Mouse (Mus musculus) limb, embryonic 12.5 days (tissue): Measurements from ENCODE around the gene Themis3. TPM values are rescaled to one million over a fixed set of nuclear protein-coding genes. Genes with fewer than 3 reads are reported as not detected.

ENCODE experiments used
- ATAC-seq: fragments of 200-750 bp; cut with Nextera tagmentation; 2 replicates; pipeline ENCODE4 v1.8.0; 2017; ENCODE audit warnings: low read depth, moderate TSS enrichment; ENCODE audit not compliant: insufficient number of reproducible peaks, insufficient read depth, low FRiP score, low TSS enrichment
- H3K27ac ChIP-seq: fragments of 300-500 bp; sonication (generic); 2 replicates; pipeline ENCODE4 v1.5.1; 2016; ENCODE audit warnings: mild to moderate bottlenecking, moderate library complexity
- H3K27me3 ChIP-seq: fragments of 300-500 bp; sonication (generic); 2 replicates; pipeline ENCODE4 v1.6.1; 2016; ENCODE audit warnings: mild to moderate bottlenecking, moderate library complexity
- H3K36me3 ChIP-seq: fragments of 300-500 bp; sonication (generic); 2 replicates; pipeline ENCODE4 v1.6.1; 2016; ENCODE audit warnings: mild to moderate bottlenecking, moderate library complexity
- H3K4me1 ChIP-seq: fragments of 300-500 bp; sonication (generic); replicated peaks from 2 replicates; pipeline ENCODE4 v1.6.1; 2016
- H3K4me2 ChIP-seq: fragments of 300-500 bp; sonication (generic); 2 replicates; pipeline ENCODE4 v1.6.1; 2016; ENCODE audit warnings: mild to moderate bottlenecking, moderate library complexity
- H3K4me3 ChIP-seq: fragments of 300-500 bp; sonication (generic); replicated peaks from 2 replicates; pipeline ENCODE4 v1.5.1; 2016; ENCODE audit warnings: mild to moderate bottlenecking
- H3K9ac ChIP-seq: fragments of 300-500 bp; sonication (generic); replicated peaks from 2 replicates; pipeline ENCODE4 v1.6.1; 2016; ENCODE audit warnings: mild to moderate bottlenecking, moderate library complexity
- H3K9me3 ChIP-seq: fragments of 300-500 bp; sonication (generic); 2 replicates; pipeline ENCODE4 v1.6.1; 2016; ENCODE audit warnings: mild to moderate bottlenecking, moderate library complexity
- WGBS: fragments of 180-500 bp; shearing (Covaris S2); methylation state at CpG from one replicate; pipeline ENCODE4 v1.1.7; 2016; 5-methylcytosine and 5-hydroxymethylcytosine counted together
- polyA plus RNA-seq: library from polyadenylated mRNA; unstranded; fragments of >200 nt; fragmentation: Nextera tagmentation; extraction: Ambion mirVana; gene quantifications from 2 replicates; pipeline ENCODE4 v1.2.1, GENCODE M21; 2016

The Themis3 gene
- polyA plus RNA-seq, 1 experiment from 2014 or later = not detected

DNA sequence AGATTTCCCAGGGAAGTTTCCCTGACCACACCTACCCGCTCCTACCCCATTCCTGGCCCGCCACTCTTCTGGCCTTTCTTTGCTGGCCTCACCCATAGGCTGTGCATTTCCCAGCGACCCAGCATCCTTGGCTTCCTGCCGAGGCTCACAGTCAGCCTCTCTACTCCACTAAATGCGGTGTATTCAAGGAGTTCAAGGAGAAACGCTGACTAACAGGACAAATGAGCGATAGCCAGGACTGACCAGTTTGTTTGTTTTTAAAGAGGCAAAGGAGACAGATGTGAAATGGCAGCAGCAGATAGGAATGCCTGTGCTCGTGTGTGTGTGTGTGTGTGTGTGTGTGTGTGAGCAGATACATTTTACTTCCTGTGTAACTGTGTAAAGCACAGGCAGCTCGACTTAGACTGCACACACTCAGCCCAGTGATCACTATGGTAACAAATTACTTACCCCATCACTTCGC is 84.2 kb downstream of the Themis3 start:
- H3K27ac ChIP-seq = no peak overlapping the region
- no peaks in the 10 kb centered on the region for H3K27me3 ChIP-seq
- ATAC-seq = no peak
- H3K9me3 ChIP-seq = no peaks in the 10 kb centered on the region
- no peak overlapping the region for H3K9ac ChIP-seq
- no peak overlapping the region for H3K4me2 ChIP-seq
- H3K4me3 ChIP-seq = no peak overlapping the region
- peaks cover 8% of the 10 kb centered on the region for H3K4me1 ChIP-seq
- WGBS = 55% methylated on average over 10 of the region's 10 CpGs
- peaks cover 43% of the 10 kb centered on the region for H3K36me3 ChIP-seq

GRCm38 (mm10) chr17:66507049-66507954 is 87.1 kb downstream of the Themis3 start:
- Histone ChIP-seq H3K36me3 (peaks cover 57% of the 10 kb centered on the region), H3K4me2 (no peak overlapping the region), H3K9me3 (no peaks in the 10 kb centered on the region), H3K9ac (no peak overlapping the region), H3K4me3 (no peak overlapping the region), H3K27ac (no peak overlapping the region), H3K27me3 (no peaks in the 10 kb centered on the region), H3K4me1 (no peaks in the 10 kb centered on the region)
- ATAC-seq = no peak
- WGBS = 88% methylated on average over 9 of the region's 9 CpGs

DNA sequence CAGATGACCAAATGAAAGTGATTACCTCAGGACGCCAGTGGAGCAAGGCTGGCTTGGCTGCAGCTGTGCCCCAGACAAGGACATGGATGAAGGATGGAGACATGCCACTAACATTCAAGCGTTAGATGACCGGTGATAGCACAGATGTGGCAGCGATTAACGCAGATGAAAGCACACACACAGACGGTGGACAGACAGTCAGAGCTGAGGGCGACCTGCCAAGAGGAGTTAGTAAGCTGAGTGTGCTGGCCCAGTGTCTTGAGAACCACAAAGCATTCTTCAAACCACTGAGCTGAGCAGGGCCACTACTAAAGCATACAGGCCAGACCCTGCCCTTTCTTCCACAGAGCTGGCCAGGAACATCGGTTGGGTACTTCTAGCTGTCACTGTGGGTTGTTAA is 89.5 kb downstream of the Themis3 start:
- Histone ChIP-seq H3K27me3 (no peaks in the 10 kb centered on the region), H3K27ac (no peak overlapping the region), H3K4me2 (no peak overlapping the region), H3K9ac (no peak overlapping the region), H3K36me3 (peaks cover 68% of the 10 kb centered on the region), H3K9me3 (no peaks in the 10 kb centered on the region), H3K4me1 (no peaks in the 10 kb centered on the region), H3K4me3 (no peak overlapping the region)
- no peak for ATAC-seq
- 90% methylated on average over 8 of the region's 8 CpGs for WGBS

Other genes with a start within 250 kb of the Themis3 start
- 4.8 and 5.3 TPM in 2 replicates for gene Mtcl1, start 144.9 kb downstream of the Themis3 start, polyA plus RNA-seq
- 46.7 and 48.0 TPM in 2 replicates for gene Rab12, start 74.9 kb downstream of the Themis3 start, polyA plus RNA-seq